Mouse (Mus musculus): ENCODE results near the gene Traf7.

The Traf7 gene

GRCm38 (mm10) chr17:24545247-24545646, 17.5 kb upstream of the Traf7 start:
- no peak for DNase-seq

DNA sequence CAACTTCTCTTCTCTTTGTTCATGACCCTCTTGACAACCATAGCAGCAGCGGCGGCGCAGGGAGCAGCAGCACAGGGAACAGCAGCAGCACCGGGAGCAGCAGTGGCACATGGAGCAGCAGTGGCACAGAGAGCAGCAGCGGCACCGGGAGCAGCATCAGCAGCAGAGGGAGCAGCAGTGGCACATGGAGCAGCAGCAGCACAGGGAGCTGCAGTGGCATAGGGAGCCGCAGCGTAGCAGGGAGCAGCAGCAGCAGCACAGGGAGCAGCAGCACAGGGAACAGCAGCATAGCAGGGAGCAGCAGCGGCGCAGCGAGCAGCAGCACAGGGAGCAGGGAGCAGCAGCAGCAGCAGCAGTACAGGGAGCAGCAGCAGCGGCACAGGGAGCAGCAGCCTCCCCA, 16.9 kb upstream of the Traf7 start:
- no peak for DNase-seq

DNA sequence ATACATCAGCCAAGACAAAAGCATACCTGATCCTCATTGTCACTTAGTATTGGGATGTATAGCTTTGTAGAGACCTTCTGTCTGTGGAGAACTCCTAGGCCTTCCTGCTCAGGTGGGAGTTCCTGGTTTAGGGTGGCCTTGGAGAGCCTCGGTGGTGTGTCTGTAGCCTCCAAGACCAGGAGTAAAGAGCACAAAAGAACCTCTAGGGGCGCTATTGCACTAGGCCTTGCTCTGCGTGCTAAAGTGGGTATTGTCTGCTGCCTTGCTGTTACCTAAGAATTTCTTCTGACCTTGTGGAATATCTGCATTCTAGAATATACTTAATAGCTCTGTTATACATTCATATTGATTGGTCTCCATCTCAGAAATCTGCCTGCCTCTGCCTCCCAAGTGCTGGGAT, 12.6 kb upstream of the Traf7 start:
- DNase-seq, result peak; percentile 49 to 69

- peak; percentile 65 to 80 for DNase-seq
Measured at GRCm38 (mm10) chr17:24538950-24539349, 11.2 kb upstream of the Traf7 start.

DNA sequence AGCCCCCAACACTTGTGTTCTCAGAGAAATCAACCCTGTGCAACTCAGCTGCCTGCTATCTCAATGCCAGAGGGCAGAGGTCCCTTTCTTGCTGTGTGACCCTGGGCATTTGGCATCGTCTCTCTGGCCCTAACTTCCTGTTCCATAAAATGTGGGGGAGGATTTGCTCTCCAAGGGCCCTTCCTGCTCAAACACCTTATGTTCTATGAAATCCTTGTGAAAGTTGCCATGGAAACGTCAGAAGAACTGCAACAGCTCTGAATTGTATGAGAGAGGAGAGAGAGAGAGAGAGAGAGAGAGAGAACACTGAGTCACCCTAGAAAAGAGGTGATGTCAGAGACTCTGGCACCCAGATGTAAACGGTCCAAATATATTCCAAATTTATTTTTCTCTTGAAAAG, 9.8 kb upstream of the Traf7 start:
- no peak for DNase-seq

GRCm38 (mm10) chr17:24535300-24535699, 7.6 kb upstream of the Traf7 start:
- DNase-seq, result no peak

DNA sequence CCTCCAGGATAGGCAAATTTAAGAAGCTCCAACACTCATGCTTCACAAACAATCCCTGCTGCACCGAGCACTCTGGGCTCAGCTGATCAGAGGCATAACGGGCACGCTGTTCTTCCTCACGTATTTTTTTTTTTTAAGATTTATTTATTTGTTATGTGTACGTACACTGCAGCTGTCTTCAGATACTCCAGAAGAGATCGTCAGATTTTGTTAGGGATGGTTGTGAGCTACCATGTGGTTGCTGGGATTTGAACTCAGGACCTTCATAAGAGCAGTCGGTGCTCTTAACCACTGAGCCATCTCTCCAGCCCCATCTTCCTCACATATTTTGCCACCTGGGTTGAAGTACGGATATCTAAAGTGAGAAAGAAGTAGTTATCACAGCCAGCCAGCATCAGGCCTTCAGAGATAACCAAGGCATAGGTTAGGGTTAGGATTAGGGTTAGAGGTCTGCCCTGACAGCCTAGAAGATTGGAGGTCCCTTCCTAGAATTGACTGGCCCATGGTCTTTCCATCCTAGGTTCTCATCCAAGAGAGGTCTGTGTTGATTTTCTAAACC, 6.5 kb upstream of the Traf7 start, which contains the start of gene Rab26:
Gene Rab26, minus strand, starts transcription at position 51 of the 559 bp plus-strand sequence.
- DNase-seq, result no peak

DNA sequence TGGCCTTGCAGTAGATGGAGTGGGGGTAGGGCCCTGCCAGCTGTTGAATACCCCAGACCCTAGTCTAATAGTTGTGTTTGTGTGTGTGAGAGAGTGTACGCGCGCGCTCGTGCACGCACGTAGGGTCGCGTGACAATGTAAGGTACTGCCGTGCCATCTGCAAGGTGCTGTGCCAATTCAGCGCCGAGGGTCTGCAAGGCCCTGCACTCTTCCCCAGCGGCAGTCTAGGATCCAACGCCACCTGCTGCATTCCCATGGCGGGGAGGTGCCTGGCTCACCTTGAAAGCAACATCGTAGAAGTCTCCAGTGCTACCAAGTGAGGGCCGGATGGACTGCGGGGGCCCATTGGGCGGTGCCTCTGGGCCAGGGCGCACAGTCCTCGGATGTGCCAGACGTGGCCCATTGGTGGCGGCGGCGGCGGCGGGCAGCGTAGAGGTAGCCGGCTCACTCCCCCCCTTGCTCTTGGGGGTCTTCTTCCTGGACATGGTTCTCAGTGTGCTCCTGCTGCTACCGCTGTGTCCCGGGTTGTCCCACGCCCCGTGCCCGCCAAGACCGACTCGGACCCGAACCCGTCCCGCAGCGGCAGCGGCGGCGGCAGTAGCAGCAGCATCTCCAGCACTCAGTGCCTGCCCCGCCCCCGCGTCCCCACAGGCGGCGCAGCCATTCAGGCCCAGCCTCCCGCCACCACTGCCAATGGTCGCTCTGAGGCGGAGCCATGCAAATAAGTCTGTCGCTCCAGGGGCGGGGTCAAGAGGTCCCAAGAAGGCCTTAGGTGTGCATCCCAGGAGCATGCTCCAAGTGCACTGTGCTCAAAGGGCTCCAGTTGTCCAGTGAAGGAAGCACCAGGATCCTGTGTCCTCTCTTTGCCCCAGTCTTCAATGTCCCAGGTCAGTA, 5.6 kb upstream of the Traf7 start:
- peak; percentile 89 to 95 for DNase-seq

- no peak for DNase-seq
Measured at GRCm38 (mm10) chr17:24532045-24532444, 4.3 kb upstream of the Traf7 start.

GRCm38 (mm10) chr17:24531064-24531463, 3.3 kb upstream of the Traf7 start:
- DNase-seq, result no peak

GRCm38 (mm10) chr17:24530361-24531050, 2.8 kb upstream of the Traf7 start:
- no peak for DNase-seq

GRCm38 (mm10) chr17:24529883-24530282, 2.1 kb upstream of the Traf7 start:
- no peak for DNase-seq

DNA sequence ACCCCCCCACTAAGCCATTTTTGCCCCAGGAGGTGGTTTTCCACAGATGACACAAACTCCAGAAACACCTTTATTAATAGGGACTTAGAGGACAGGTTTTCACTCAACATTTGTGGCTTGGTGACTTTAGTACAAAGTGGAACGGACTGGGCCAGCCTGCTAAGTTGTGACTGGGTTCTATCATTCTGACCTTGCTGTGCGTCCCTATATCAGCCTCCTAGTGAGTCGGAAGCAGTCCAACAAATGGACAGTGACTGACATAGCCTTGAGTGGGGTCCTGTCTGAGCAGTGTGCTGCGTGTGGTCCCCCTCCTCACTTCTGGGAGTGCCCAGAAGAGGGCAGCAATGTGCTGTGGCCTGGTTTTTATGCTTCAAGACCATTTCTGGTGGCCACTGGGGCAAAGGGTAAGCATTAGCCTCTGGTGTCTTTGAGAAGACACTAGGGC, 1.3 kb upstream of the Traf7 start:
- peak; percentile 69 to 80 for DNase-seq

GRCm38 (mm10) chr17:24528560-24528918, 801 bp upstream of the Traf7 start:
- DNase-seq, result peak in 1 of 2 experiments; percentile 14

- DNase-seq, result no peak
Measured at GRCm38 (mm10) chr17:24527315-24527714, 423 bp downstream of the Traf7 start.

DNA sequence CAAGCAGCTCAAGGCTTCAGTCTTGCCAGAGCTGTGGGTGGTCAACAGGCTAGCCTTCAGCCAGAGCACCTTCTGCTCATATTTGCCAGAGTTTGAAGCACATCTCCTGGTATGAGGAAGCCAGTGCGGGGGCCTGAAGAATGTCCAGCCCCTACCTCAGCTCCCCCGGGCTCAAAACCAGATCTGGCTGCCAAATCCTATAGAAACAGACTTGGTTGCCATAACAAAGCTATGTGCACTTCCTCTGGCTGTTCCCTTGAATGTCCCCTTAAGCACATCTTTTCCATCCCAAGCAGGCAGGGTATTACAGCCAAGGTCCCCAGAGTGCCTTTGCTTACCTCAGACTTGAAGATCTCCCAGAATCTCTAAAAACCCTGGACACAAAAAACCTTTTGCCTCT, 3.0 kb downstream of the Traf7 start:
- no peak for DNase-seq

DNA sequence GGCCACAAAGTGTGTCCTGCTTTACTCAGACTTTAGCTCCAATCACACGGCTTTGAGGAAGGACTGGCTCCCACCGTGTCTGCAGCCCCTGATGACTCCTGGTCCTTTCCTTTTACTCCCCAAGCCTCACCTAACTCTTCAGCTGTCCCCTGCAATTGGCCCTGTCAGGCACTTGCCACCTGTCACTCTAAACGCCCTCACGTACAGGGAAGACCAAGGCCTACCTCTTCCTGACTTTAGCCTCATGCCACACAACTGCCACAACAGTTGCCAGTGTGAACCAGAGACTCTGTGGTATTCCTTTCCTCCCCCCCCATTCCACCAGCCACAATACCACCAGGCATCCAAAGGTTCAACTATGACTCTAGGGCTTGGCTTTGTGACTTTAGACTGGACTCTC, 7.3 kb downstream of the Traf7 start:
- DNase-seq, result no peak

DNA sequence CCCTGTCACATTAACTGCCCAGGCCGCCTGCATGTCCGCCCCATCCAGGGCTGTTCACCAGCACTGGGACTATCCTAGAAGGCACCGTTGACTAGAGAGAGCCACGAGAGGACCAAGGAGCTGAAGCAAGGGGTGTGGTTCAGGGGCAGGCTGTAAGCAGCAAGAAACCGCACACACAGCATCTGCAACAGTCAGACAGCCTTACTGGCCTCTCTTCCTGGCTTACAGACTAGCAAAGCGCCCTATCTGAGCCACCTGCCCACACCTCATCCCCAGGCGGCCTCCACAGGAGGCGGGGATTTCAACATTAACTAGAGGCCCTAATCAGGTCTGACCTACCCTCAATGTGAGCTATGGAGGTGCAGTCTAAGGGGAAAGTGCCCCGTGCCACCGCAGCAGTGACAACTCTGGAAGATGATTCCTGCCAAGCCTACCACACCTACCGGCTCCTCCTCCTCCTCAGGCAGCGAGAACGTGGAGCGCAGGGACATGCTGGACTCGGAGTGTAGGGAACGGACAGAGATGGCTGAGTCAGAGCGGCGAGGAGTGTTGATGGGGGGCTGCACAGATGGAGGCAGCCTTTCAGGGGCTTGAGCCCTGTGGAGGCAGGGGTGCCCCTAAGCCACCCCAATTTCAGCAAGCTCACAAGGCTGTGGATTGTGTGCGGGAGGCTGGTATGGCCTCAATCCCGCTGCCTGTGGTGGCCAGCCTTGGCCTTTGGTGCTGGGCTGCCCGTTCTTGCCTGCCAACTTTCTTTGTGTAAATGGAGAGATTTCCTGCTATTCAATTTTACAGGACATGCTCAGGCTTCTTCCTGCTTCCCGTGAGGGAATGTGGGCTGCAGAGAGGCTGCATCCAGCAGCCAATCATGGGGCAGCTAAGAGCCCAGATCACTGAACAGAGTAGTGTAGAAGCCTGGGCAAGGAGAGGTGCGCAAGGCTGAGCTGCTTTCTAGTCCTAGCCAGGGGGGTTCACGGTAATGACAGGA, 13.2 kb downstream of the Traf7 start:
- no peak for DNase-seq

DNA sequence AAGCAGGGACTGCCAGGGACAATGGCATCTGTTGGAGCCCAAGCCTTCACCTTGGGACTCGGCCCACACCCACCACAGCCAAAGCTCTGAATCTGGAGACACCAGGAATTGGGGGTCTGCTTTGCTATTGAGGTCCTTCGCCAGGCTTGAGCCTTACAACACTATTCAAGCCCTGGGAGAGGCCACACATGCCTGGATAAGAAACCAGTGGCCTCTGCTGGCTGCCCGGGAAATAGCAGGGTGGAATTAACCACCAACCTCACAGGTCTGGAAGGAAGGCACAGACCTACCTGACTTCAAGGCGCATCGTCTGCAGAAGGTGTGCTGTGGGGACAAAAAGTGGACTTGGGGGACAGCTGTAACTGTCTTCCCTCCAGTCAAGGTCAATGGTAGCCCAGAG, 14.1 kb downstream of the Traf7 start:
- DNase-seq, result peak; percentile 79 to 84

GRCm38 (mm10) chr17:24507806-24508460, 19.8 kb downstream of the Traf7 start:
- peak in 1 of 2 experiments; percentile 45 for DNase-seq

GRCm38 (mm10) chr17:24507129-24507664, 20.5 kb downstream of the Traf7 start:
- peak in 1 of 2 experiments; percentile 49 for DNase-seq
